Mouse (Mus musculus) large intestine, adult 2 months (tissue): ENCODE results near the gene Iqcf6. TPM values are rescaled to one million over a fixed set of nuclear protein-coding genes. Genes with fewer than 3 reads are reported as not detected.

Experiments
- DNase-seq: peaks from one replicate; pipeline ENCODE4 v3.0.0-alpha.2; 2012; ENCODE audit warnings: low read depth, low spot score
- WGBS: fragments of 180-500 bp; shearing (Covaris S2); methylation state at CpG from one replicate; pipeline ENCODE4 v1.1.7; 2018; 5-methylcytosine and 5-hydroxymethylcytosine counted together
- polyA plus RNA-seq: library from polyadenylated mRNA; depleted of rRNA; stranded (reverse); fragments of >200 nt; gene quantifications from 2 replicates; pipeline ENCODE4 v1.2.3, GENCODE M21; 2012; rRNA removed

The Iqcf6 gene
- polyA plus RNA-seq, 1 experiment: not detected

DNA sequence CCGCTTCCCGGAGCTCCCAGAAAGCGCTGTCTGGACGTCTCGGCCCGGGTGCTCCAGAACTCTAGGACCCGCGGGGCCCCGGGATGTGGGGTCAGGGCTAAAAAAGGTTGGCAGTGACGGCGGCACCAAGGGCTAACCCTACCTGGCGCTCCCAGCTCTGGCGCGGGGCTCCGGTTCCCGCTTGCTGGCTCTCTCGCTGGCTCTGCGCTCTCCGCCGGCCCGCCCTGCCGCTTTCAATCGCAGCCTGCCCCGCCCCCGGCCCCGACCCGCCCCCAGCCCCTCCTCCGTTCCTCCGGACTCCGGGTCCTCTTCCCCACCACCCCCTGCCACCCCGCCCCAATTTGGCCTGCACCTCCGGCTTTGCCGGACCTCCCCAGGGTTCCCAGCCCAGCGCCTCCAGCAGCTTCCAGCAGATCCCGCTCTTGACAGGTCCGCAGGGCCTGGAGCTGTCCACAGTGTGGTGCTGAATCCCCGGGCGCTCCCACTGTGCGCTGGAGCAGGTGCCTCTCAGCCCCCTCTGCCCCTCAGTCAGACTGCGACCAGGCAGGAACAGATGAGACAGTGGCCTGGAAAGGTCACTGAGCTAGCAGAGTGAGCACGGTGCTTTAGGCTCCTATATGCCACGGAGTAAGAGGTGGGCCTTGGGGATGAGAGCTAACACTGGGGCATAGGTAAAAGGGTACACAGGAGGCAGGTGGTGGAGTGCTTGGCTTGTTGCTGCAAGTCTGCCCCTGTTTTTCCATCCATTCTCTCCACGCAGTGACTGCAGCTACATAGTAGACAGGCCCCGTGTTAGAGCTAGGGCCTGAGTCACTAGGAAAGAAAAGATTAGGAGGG is 29.7 kb downstream of the Iqcf6 start, which contains the start of gene Grm2:
Gene Grm2, minus strand, starts transcription at position 199 of the 837 bp plus-strand sequence.
- 3% methylated on average over 43 of the region's 44 CpGs for WGBS
- no peak for DNase-seq

DNA sequence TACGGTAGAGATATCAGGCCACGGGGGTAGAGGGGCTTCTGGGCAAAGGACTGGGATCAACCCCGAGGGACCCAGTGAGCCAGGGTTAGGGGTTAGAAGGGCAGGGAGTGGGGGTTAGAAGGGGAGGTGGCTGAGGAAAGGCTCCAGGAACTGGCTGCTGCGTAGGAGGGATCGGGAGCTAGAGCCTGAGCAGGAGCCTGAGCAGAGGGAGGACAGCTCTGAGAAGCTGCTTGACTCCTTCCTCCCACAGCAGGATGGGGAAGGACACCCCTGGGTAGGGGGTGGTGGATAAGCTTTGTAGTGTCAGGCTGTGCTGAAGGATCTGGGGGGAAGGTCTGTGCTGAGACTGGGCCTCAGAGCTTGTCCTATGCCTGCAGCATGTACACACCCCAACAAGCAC is 30.4 kb downstream of the Iqcf6 start:
- DNase-seq: no peak
- WGBS: 56% methylated on average over 5 of the region's 5 CpGs

DNA sequence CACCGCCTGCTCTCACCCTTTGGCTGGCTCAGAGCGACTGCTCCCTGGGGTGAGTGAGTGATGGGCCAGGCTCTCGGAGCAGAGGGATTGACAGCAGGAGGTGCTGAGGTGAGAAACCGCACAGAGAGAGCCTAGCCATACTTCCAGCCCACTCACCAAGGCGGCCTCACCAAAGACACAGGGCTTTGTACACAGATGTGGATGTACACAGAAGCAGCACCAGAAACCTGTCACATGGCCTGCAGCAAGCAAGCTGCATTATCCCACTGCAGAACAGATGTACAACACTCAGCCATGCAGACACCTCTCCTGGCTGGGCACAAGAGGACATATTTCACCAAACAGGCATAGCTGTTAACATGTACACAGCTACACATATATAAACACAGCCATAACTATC is 31.2 kb downstream of the Iqcf6 start:
- DNase-seq: no peak
- 62% methylated on average over 5 of the region's 5 CpGs for WGBS

DNA sequence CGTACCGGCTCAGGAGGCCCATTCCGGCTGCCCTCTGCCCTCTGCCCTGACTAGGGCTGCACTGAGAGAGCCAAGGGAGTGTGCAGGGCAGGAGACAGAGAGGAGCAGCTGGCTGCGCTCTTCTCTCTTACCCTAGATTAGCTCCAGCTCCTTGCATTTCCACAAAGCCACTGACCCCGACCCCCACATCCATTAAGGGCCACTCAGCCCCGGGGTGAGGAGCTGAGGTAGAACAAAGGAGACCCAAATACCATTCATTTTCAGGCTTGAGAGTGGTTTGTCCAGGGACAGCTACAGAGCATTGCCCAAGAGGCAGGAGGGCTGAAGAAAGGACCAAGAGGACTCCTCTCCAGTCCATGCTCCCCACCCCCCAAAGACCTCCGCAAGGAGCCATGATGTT is 33.1 kb downstream of the Iqcf6 start:
- DNase-seq: no peak
- 82% methylated on average over 7 of the region's 7 CpGs for WGBS

DNA sequence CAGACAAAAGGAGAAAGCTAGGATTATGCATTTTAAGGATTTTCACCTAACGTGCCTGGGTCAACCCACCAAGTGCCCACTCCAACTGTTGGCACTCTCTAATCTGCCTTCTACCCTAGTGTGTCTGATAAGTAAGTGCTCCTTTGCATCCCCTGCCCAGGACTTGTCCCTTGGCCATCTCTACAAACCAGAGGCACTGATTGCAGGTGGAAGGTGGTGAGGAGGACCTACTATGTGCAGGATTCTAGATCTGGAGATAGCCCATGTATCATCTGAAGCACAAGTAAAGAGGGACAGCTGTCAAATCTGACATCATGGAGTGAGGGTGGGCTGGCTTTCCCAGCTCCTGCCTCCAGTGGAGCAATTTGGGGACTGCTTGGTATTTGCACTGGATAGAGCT is 33.6 kb downstream of the Iqcf6 start:
- 85% methylated on average over 1 of the region's 1 CpGs for WGBS
- no peak for DNase-seq

DNA sequence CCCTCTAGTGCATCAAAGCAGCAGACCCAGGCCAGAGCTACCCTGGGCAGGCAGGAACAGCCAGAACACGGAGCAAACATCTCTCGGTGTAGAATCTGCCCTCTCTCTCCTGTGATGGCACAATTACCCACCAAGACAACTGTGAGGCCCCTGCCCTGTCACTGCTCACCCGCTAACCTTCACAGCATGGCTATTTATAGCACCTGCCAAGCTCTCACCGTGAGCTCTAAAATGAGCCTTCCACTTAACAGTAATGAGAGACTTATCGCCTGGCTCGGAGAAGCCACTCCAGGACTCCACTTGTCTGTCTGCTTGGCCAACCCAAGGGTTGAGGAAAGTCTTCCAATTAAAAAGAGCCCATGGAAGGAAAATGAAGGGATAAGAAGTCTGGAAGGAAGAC is 36.8 kb downstream of the Iqcf6 start:
- no peak for DNase-seq
- 83% methylated on average over 6 of the region's 6 CpGs for WGBS

DNA sequence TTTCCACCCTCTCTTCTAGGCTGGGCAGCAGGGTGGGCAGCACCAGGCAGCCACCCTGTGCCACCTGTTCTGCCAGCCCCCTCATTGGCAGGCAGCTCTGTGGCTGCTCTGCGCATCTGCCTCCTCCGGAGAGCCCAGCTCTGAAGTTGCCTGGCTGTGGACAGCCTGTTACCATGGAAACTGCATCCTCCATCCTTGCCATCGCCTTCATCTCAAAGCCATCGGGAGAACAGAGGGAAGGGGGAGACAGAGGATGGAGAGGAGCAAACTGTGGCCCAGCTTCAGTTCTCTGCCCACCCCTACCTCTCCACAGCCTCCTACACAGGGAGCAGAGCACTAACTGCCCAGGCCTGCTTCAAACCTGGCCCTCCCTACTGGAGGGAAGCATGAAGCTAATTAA is 38.1 kb downstream of the Iqcf6 start:
- DNase-seq: no peak
- WGBS: 82% methylated on average over 4 of the region's 4 CpGs

DNA sequence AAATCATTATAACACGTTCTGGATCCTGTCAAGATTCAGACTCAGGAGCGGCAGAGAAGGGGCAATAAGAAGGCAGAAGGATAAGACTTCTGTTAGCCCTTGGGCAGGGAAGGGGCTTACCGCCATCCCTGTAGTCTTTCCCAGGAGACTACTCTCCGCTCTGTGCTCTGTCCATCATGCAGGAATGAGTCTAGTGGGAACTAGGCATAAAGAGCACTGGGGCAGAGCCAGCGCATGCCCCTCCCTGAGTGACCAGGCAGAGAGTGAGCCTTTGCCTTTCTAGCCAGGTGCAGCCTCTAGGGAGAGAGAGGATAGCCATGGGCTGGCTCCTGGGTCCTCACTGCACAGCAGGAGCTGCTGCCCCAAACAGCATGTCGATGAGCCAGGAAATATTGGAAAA is 38.5 kb downstream of the Iqcf6 start:
- DNase-seq: no peak
- 86% methylated on average over 6 of the region's 6 CpGs for WGBS

DNA sequence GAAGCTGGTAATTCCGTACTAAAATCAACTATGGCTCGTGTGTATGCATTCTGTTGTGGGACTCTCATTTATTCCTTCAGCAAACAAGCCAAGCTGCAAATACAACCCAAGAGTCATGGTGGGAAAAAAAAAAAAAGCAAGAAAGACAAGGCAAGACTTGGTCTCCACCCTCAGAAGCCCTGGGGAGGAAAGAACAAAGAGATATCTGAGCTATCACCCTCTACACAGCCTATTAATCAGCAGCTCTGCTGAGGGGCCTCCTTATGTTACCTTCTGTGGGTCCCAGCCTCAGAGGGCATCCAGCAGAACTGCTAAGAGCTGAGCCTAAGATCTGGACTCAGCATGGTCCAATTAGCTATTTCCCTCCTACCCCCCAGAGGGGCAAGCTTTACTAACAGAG is 47.5 kb downstream of the Iqcf6 start:
- WGBS: 82% methylated on average over 2 of the region's 2 CpGs
- no peak for DNase-seq

DNA sequence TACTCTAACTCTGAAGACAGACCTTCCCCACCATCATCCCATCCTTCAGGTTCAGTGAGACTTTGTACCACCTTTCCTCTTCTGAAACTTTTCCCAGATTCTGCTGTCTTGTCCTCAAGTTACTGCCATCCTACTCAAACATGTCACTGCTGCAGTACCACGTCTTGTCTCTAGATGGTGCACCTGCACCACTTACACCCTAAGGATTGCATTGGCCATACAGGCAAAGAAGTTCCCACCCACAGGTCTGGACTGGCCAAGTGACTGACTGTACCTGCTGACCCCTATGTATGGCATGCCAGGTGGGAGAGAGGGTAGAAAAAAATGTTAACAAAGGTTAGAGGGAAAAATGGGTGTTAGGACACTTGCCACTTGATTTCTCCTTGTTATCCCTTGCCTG is 49.1 kb downstream of the Iqcf6 start:
- 0% methylated on average over 1 of the region's 1 CpGs for WGBS
- peak; percentile 61 for DNase-seq

DNA sequence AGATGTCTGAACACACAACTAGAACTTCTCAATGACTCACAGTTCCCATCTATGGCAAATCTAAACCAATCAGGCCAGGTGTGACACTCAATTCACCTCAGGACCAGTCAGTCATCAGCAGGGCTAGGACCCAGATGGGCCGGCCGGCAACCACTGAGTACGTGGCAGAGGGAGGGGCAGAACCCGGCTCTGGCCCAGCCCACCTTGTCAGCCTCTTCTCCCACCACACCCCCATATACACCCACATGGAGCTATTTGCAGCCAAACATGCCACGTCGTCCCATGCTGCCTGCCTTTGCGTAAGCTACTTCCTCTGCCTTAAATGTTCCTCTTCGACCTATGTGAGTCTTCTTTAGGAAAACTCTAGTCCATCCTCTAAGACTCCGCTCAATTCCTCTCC is 49.6 kb downstream of the Iqcf6 start:
- peak; percentile 8 for DNase-seq
- 60% methylated on average over 9 of the region's 9 CpGs for WGBS

DNA sequence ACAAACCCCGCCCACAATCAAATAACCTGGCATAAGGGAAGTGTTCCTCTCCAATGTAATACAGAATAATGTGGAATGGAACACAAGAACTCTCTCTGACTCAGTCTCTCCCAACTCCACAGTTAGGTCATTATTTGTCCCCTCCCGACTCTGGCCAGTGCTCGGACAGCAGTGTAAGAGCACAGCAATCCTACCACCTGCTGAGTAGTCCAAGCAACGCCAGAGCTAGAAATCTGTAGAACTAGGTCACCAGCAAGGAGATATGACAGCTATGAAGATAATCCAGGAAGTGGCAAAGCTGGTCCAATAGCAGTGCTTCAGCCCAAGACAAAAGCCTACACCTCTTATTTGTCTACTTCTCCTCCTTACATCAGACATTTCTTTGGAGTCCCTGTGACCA is 50.2 kb downstream of the Iqcf6 start:
- WGBS: 54% methylated on average over 4 of the region's 4 CpGs

More for the DNA sequence above, 50.2 kb downstream of the Iqcf6 start:
- DNase-seq: no peak

Other genes with a start within 250 kb of the Iqcf6 start
- 788 and 789 TPM in 2 replicates for gene Rpl29, start 197.1 kb upstream of the Iqcf6 start, polyA plus RNA-seq
- 88.7 and 135 TPM in 2 replicates for gene Acy1, start 188.3 kb upstream of the Iqcf6 start, polyA plus RNA-seq
- gene Abhd14b, start 179.1 kb upstream of the Iqcf6 start, polyA plus RNA-seq: 58.1 and 64.3 TPM in 2 replicates
- gene Abhd14a, start 178.9 kb upstream of the Iqcf6 start, polyA plus RNA-seq: 43.9 and 46.5 TPM in 2 replicates
- gene Pcbp4, start 173.3 kb upstream of the Iqcf6 start, polyA plus RNA-seq: 15.4 and 17.4 TPM in 2 replicates
- 0.05 and 0.21 TPM in 2 replicates for gene Gpr62, start 160.6 kb upstream of the Iqcf6 start, polyA plus RNA-seq
- 24.4 and 28.9 TPM in 2 replicates for gene Rrp9, start 150.6 kb upstream of the Iqcf6 start, polyA plus RNA-seq
- 19.5 and 31.6 TPM in 2 replicates for gene Parp3, start 149.6 kb upstream of the Iqcf6 start, polyA plus RNA-seq
- gene Iqcf1, start 126.6 kb upstream of the Iqcf6 start, polyA plus RNA-seq: not detected in 2 replicates
- not detected in 2 replicates for gene Iqcf5, start 112.0 kb upstream of the Iqcf6 start, polyA plus RNA-seq
- gene Iqcf3, start 65.0 kb upstream of the Iqcf6 start, polyA plus RNA-seq: not detected in 2 replicates
- gene Iqcf4, start 55.6 kb upstream of the Iqcf6 start, polyA plus RNA-seq: not detected in 2 replicates
- 0.16 and 0.25 TPM in 2 replicates for gene Grm2, start 29.5 kb downstream of the Iqcf6 start, polyA plus RNA-seq
- gene Tex264, start 59.3 kb downstream of the Iqcf6 start, polyA plus RNA-seq: 65.6 and 68.0 TPM in 2 replicates
- gene Rad54l2, start 162.6 kb downstream of the Iqcf6 start, polyA plus RNA-seq: 7.4 and 15.6 TPM in 2 replicates
- gene Dcaf1, start 195.3 kb downstream of the Iqcf6 start, polyA plus RNA-seq: 9.3 and 13.1 TPM in 2 replicates